Mouse (Mus musculus): Measurements from ENCODE around the gene Dock10.

DNA sequence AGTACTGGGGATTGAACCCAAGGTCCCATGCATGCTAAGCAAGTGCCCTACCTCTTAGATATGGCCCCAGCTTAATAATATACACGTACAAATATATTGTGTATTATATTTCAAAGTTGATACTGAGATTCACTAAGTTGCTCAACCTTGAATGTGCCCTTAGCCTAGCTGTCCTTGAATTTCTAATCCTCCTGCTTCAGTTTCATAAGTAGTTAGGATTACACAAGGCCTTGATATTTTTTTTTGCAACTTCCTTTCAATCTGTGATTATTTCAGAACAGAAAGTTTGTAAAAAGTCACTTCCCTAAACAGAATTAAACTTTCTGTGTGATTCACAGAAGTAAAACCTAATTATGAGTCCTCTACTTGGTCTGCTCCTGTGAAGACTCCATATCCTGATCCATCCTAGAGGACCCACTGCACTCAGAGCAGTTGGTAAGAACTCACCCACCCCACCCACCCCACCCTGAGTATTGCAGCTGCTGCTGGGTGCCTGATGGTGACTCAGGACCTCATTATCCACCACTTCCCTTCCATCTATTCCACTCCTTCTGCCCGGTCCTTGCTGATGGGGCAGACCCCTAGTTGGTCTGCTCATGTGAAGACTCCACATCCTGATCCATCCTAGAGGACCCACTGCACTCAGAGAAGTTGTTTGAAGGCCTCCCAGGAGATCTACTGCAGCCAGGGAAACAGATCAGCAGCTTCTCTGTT, 26.9 kb upstream of the Dock10 start:
- no peak for TF ChIP-seq CTCF (conservative IDR thresholded peaks at IDR 0.05; ENCODE audit: insufficient read depth, insufficient read length, low read depth, low read length)
- no peak for TF ChIP-seq POLR2A (IDR thresholded peaks at IDR 0.05; ENCODE audit: low read depth, low read length)

All from kidney, adult 2 months (tissue).